ENCODE assay signal across 7 mouse cellular contexts in the genomic region with DNA sequence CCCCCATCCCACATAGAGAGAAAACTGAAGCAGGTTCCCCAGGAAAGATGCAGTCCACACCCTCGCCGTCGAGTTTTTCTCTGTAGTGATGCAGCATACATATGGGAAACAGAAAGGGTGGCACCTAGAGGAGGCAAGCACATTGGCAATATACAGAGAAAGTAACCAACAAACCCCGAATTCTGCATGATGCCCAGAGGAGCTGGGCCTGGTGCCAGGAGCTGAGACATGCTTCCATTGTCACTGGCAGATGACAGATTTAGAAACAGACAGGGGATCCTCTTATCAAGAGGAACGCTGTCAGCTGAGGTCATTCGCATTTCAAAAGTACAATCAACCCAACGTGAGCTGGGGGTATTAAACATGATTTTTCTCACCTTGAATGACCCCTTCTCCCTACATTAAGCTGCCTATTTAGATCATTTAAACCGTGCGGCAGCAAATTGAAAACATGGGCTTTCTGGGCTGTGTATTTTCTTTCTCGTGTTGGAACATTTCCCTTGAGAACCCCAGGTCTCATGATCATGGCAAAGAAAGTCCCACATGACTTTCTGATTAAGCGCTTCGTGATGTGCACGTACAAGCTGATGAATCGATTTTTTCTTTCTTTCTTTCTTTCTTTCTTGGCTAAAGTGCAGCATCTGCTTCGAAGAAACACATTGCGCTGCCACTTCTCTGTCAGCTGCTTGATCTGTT.
DNase-seq lines count a peak whose midpoint lies in the region; TF ChIP-seq lines count a peak whose summit lies in the region.

No protein-coding gene starts in this region.

- H3K27me3 ChIP-seq in kidney, adult 2 months (replicated peaks; ENCODE audit: control insufficient read depth, insufficient read depth, low read length) = no peaks in the 10 kb centered on the region

- WGBS in kidney, adult 2 months = 82% methylated on average over 16 of the region's 16 CpGs

- no peak for TF ChIP-seq POLR2A in kidney, adult 2 months (IDR thresholded peaks at IDR 0.05; ENCODE audit: low read depth, low read length)

- no peak for TF ChIP-seq CTCF in kidney, adult 2 months (conservative IDR thresholded peaks at IDR 0.05; ENCODE audit: insufficient read depth, insufficient read length, low read depth, low read length)

- no peak overlapping the region for H3K27ac ChIP-seq in kidney, adult 2 months (ENCODE audit: insufficient read depth, low read depth, low read length)

- no peak overlapping the region for H3K4me3 ChIP-seq in kidney, adult 2 months (ENCODE audit: insufficient read depth, low read depth, low read length)

- H3K4me1 ChIP-seq in kidney, adult 2 months (ENCODE audit: control insufficient read depth, insufficient read depth, low read length) = peaks cover 3% of the 10 kb centered on the region; the same call in 1 of the 2 replicates

- H3K36me3 ChIP-seq in kidney, adult 2 months (ENCODE audit: control insufficient read depth, insufficient read depth, low read length) = no peaks in the 10 kb centered on the region

- peak; percentile 14 for DNase-seq in NIH3T3 (ENCODE audit: low read depth)
- peak; percentile 88 to 89 for DNase-seq in adrenal gland, postnatal 36 days
- DNase-seq in frontal cortex, postnatal 25 days (ENCODE audit: low spot score in 2 of 2) = peak; percentile 26 to 47
- peak; percentile 76 to 81 for DNase-seq in layer of hippocampus, postnatal 10 days (ENCODE audit: low spot score in 2 of 2)
- DNase-seq in retina, postnatal 1 day = peak; percentile 50
- DNase-seq in kidney, adult 2 months = no peak
- DNase-seq in urinary bladder, postnatal 36 days (ENCODE audit: low spot score in 2 of 2) = no peak

Comparison
In these comparisons a context has a peak if more than half of its experiments do, and no peak if none do; other contexts are left out.
1. DNase-seq: peak in NIH3T3 (single experiment), adrenal gland, postnatal 36 days (2 of 2), frontal cortex, postnatal 25 days (2 of 2), layer of hippocampus, postnatal 10 days (2 of 2) and retina, postnatal 1 day (single experiment); none in kidney, adult 2 months (single experiment) and urinary bladder, postnatal 36 days (0 of 2).